Mouse (Mus musculus): Measurements from ENCODE around the gene Rnf150. TPM values are rescaled to one million over a fixed set of nuclear protein-coding genes. Genes with fewer than 3 reads are reported as not detected.

Gene Rnf150
- total RNA-seq, 2 experiments from 2014 or later = 13.2 to 13.8 TPM

DNA sequence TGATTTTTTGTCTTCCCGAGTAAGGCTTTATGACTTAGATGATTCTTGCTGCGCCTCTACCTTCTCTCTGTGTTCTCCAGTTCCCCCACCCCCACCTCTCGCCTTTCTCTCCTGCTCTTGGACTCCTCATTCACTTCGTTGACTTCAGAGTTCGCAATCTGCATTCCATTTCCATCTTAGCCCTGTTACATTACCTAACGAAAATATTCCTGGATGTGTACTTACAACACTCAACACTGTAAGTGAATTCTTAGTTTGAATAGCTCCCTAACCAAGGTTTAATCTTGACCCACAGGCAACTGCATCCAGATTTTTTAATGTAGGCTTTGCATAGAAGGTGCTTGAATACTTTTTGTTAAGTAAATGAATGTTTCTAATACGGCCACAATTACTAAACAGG lies 73.0 kb downstream of the Rnf150 start:
- DNase-seq = no peak
- intact Hi-C loops (cut with DNase I) = no loop called here

DNA sequence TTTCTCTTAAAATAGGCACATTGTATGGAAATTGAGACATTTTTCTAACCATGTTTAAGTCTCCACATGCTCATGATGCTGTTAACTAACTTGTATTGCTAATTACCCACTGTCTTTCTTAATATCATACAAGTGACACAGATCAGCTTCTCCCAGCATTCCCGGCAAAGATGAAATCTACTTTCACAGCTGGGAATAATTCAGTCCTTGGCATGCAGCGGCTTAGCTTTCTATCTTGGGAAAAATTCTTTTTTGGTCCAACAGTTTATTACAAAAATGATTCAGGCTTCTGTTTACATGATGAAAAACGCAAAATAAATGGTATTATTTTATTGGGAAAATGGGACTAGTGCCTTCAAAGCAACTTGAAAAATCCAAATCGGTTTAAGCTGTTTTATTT lies 73.7 kb downstream of the Rnf150 start:
- intact Hi-C loops (cut with DNase I) = no loop called here
- no peak for DNase-seq

- intact Hi-C loops (cut with DNase I) = loop anchor here (2.0 kb wide), 1 partner anchor 75 kb away; no protein-coding TSS in a partner anchor
- peak; percentile 27 to 51 for DNase-seq
Observed at GRCm38 (mm10) chr8:82939912-82940311, 76.8 kb downstream of the Rnf150 start.

- DNase-seq = no peak
- intact Hi-C loops (cut with DNase I) = no loop called here
Observed at GRCm38 (mm10) chr8:82943223-82944006, 80.3 kb downstream of the Rnf150 start.

- intact Hi-C loops (cut with DNase I) = no loop called here
Observed at GRCm38 (mm10) chr8:82945867-82946266, 82.7 kb downstream of the Rnf150 start.

GRCm38 (mm10) chr8:82946658-82947057 lies 83.5 kb downstream of the Rnf150 start:
- intact Hi-C loops (cut with DNase I) = no loop called here
- DNase-seq = no peak

More at GRCm38 (mm10) chr8:82945867-82946266, 82.7 kb downstream of the Rnf150 start:
- DNase-seq = no peak

DNA sequence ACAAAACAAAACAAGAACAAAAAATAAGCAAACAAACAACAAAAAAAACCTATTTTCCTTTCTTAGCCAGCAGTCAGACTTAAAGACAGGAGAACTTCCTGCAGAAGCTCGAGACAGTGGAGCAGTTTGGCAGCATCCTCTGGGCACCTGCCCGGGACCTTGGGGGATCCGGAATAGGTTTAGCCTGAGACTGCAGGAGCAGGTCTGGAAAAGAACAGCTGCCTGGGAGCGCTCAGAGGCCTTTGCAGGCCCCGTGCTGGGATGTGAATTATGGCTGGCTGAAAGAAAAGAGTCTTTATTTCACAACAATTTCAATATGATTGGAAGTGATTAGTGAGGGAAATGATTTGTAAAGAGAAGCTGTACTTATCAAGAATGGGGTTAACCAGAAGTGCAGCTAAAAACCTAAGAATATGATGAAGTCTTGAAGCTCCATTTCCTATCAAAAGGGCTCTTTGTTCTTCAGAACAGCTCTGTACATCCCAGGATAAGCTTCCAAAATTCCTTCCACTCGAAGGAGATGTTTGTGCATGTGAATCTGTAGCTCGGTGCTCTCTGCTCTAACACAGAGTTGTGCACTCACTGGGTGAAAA lies 92.1 kb downstream of the Rnf150 start:
- intact Hi-C loops (cut with DNase I) = no loop called here
- DNase-seq = no peak

DNA sequence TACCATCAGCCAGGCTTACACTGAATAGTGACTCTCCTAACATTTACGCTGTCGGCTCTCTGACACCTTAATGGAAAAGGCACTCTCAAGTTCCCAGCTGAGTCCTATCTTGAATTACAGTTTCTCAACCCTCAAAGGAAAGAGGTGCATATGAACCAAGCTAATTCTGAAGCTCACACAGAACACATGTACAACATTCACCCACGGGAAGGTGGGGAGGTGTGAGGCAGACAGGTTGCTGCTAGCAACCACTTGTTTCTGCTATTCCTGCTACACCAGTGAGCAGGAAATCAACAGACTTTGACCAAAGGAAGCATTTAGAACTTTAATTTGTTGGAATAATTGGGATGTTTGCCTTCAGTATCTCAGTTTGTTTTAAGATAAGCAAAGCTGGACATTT lies 96.3 kb downstream of the Rnf150 start:
- no peak for DNase-seq
- intact Hi-C loops (cut with DNase I) = no loop called here

GRCm38 (mm10) chr8:82959980-82960610 lies 96.9 kb downstream of the Rnf150 start:
- no peak for DNase-seq
- intact Hi-C loops (cut with DNase I) = no loop called here

DNA sequence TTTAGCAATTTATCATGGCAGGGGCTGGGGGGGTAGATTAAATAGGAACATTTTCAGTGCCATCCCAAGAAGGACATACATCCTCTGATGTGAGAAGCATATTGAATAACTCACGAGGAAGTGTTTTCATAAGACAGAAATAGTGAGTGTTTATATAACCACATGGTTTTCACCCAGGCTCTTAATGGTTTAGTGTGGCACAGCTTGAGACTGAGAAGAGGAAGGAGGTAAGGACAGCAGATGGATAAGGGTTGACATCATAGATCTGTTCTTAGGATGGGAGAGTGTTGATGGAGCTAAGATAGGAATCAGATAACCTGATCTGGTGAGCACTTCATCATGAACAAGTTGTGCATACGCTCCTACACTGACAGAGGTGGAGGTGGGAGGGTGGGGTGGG lies 101.4 kb downstream of the Rnf150 start:
- intact Hi-C loops (cut with DNase I) = no loop called here
- DNase-seq = no peak

DNA sequence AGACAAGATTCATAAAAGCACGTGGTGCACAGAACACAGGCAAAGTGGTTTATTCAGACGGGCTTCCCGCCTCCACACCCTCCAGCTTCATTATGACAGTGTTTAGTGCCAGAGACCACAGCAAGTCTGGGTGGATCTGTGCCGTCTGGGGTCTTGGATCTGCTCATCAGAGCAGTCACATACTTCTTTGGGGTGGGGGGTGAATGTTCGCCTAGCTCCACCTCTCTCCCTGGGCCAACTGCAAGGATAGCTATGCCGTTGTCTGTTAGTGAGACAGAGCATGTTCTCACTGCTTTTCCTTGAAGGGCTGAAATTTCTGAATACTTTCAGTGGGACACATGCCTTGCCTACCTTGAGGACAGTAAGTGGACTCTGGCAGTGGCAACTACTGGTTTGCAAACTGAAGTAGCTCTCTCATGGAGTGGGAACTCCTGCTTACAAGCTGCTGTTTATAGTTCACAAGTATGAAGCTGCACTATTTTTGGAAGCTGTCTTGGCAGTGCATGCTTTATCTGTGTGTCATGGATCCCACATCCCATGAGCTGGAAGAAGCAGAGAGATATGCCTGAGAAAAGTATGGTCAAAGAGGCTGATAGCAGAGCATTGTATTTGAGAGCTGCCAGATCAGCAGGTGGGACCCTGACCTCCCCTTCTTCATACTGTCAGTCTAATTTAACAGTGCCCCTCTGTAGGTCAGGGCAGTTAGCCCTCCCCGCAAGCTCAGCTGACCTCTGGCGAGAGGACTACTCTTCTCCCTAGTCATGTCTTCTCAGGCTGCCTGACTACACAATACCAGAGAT lies 104.9 kb downstream of the Rnf150 start:
- intact Hi-C loops (cut with DNase I) = loop anchor here (2.0 kb wide), 1 partner anchor 103 kb away; no protein-coding TSS in a partner anchor
- peak; percentile 10 to 49 for DNase-seq

GRCm38 (mm10) chr8:82969967-82970366 lies 106.8 kb downstream of the Rnf150 start:
- intact Hi-C loops (cut with DNase I) = loop anchor here (2.0 kb wide), 1 partner anchor 105 kb away; no protein-coding TSS in a partner anchor
- peak in 1 of 2 experiments; percentile 21 for DNase-seq

- intact Hi-C loops (cut with DNase I) = no loop called here
- no peak for DNase-seq
Observed at GRCm38 (mm10) chr8:82972812-82973211, 109.7 kb downstream of the Rnf150 start.

- intact Hi-C loops (cut with DNase I) = no loop called here
- no peak for DNase-seq
Observed at GRCm38 (mm10) chr8:82973331-82973730, 110.2 kb downstream of the Rnf150 start.

DNA sequence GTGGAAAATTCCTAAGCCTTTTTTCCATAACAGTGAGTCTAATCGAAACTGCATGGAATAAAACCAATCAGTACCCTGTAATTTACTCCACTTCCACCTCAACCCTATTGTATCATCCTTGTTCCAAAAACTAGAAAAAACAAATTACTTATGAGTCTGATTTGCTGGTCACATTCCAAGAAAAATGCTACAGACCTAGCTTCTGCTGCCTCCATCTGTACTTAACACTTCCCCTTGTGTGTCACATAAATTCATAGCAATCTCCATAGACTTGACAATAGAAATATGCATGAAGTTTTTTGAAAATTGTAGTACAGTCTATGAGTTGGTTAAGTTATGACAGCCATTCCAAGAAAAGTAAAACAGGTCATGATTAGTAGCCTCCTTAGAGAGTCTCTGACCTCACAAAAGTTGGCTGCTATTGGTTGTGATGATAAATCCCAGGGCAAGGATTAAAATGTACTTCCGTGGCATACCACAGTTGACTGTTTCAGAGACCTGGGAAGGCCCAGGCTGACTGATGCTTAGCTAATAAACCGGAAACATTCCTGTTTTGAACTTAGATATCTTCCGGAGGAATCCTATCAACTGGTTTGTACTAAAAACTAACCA lies 118.2 kb downstream of the Rnf150 start:
- intact Hi-C loops (cut with DNase I) = no loop called here
- DNase-seq = no peak

DNA sequence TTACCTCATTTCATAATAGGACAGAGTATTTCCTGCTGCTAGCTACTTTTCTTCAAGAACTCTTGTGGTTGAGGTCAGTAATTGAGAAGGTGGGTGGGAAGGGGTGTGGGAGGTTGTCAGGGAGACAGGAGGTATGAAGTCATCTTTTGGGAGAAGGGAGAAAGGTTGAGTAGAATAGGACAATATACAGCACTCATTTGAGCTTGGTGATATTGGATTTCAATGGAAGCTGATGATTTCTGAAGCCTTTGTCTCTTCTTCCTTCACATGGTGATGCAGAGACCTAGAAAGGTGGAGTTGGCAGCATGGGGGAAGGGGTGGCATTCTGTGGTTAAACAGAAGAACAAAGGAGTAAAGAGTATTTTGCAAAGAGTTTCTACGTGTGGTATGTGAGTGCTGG lies 119.7 kb downstream of the Rnf150 start:
- intact Hi-C loops (cut with DNase I) = no loop called here
- DNase-seq = no peak

- no peak for DNase-seq
Observed at GRCm38 (mm10) chr8:82983301-82983700, 120.1 kb downstream of the Rnf150 start.

GRCm38 (mm10) chr8:82992093-82992492 lies 128.9 kb downstream of the Rnf150 start:
- intact Hi-C loops (cut with DNase I) = no loop called here
- DNase-seq = no peak

More at GRCm38 (mm10) chr8:82983301-82983700, 120.1 kb downstream of the Rnf150 start:
- intact Hi-C loops (cut with DNase I) = no loop called here

DNA sequence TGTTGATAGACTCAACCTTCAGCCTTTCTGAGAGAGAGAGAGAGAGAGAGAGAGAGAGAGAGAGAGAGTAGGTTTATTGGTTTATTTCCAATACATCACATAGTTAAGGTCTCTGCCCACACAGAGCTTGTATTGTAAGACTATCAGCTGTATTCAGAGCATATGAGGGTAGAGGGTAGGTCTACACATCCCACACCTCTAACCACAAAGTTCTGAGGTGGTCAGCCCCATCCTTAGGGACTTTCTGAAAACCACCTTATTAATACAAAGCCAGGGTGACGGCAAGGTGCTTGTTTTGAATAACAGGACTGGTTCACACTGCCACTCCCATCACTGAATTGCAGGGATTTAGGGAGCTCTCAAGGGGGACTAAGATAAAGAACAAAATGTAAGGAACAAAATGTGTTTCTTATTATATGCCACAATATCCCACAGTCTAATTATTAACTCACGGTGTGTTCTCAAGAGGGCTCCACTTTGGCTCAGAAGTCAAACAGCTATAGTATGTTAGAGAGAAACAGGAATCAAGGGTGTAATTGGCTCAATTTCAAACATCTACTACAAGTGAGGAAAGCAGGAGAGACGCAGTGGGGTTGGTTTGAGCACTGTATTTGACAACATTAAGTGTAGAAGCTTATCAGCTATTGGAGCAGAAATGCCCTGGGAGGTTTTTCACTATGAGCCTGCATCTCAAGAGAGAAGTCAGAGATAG lies 132.7 kb downstream of the Rnf150 start:
- no peak for DNase-seq
- intact Hi-C loops (cut with DNase I) = no loop called here

GRCm38 (mm10) chr8:82996843-82997242 lies 133.7 kb downstream of the Rnf150 start:
- intact Hi-C loops (cut with DNase I) = no loop called here
- no peak for DNase-seq

All from heart, postnatal 36 days (tissue).